Mouse (Mus musculus) large intestine, adult 2 months (tissue): ENCODE results near the gene Slc29a2. TPM values are rescaled to one million over a fixed set of nuclear protein-coding genes. Genes with fewer than 3 reads are reported as not detected.

ENCODE experiments used
- DNase-seq: peaks from one replicate; pipeline ENCODE4 v3.0.0-alpha.2; 2012; ENCODE audit warnings: low read depth, low spot score
- WGBS: fragments of 180-500 bp; shearing (Covaris S2); methylation state at CpG from one replicate; pipeline ENCODE4 v1.1.7; 2018; 5-methylcytosine and 5-hydroxymethylcytosine counted together
- polyA plus RNA-seq: library from polyadenylated mRNA; depleted of rRNA; stranded (reverse); fragments of >200 nt; gene quantifications from 2 replicates; pipeline ENCODE4 v1.2.3, GENCODE M21; 2012

Gene Slc29a2
- polyA plus RNA-seq, 1 experiment: 3.6 TPM

GRCm38 (mm10) chr19:5021416-5021815, 2.2 kb upstream of the Slc29a2 start:
- DNase-seq: no peak

GRCm38 (mm10) chr19:5026111-5026510, 2.5 kb downstream of the Slc29a2 start:
- no peak for DNase-seq
- WGBS: 91% methylated on average over 8 of the region's 8 CpGs

More at GRCm38 (mm10) chr19:5021416-5021815, 2.2 kb upstream of the Slc29a2 start:
- 82% methylated on average over 2 of the region's 2 CpGs for WGBS

GRCm38 (mm10) chr19:5032686-5033085, 9.0 kb downstream of the Slc29a2 start:
- DNase-seq: no peak
- WGBS: 83% methylated on average over 3 of the region's 3 CpGs

DNA sequence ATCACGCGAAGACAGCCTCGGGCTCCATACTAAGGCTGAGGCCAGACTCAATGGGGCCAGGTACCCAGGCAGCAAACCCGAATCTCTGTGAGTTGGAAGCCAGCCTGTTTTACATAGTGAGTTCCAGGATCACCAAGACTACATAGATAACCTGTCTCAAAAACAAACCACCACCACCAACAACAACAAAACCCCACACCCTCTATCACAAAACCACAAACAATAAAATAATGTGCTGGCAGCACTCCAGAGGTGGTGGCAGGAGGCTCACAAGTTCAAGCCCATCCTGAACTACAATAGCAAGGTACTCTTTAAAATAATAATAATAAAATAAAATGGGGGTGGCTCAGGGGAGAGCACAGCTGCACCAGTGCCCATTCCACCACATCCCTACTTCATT, 12.9 kb downstream of the Slc29a2 start:
- WGBS: 80% methylated on average over 4 of the region's 4 CpGs
- no peak for DNase-seq

DNA sequence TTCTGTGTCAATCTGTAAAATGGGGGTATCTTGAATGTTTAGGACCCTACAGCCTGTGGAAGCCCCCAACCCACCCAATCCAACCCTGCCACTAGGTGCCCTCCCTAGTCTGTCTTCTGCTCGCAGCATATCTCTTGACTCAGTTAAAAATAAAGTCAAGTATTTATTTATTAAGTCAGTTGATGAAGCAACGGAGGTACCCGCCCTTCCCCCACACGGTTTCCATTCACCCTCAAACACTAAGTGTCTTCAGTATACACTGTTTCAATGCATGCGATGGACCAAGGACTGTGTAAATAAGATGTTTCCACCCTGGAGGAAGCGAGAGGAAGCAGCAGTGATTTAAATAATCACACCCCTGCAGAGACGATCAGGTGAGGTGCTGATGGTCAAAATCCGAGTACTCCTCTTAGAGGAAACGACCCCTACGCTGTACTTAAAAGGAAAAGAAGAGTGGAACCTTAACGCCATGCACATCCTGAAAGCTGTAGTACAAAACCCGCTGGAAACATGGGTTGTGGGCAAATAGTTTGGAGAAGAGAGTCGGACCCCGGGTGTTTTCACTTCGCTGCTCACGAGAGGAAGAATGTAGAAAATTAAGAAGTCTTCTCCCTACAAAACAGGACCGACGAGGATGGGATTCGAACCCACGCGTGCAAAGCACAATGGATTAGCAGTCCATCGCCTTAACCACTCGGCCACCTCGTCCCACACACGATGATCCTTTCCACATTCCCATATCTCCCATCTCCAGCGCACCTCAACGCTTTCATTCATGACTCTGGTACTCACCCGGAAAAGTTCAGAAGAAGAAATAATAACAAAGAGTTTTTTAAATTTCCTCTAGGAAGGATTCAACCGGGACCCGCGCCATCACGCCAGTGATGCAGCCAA, 14.3 kb downstream of the Slc29a2 start:
- no peak for DNase-seq
- 4% methylated on average over 32 of the region's 32 CpGs for WGBS

DNA sequence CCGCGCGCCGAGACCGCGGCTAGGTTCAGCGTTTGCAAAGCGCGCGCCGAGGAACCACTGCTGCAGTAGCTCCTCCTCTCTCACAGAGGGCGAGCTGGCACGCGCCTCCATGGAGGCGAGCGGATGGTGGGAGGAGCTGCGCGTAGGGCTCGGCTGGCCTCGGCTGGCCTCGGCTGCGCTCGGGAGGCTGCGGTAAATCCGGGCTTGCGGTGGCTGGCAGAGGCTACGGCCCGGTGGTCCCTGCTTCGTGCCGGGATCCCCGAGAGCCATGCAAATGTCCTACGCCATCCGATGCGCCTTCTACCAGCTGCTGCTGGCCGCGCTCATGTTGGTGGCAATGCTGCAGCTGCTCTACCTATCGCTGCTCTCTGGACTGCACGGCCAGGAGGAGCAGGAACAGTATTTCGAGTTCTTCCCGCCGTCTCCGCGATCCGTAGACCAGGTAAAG, 15.1 kb downstream of the Slc29a2 start, which contains the start of the genes B4gat1 and AC124502.3:
Gene B4gat1 (plus strand): TSS at position 118 of the 448 bp plus-strand sequence.
Gene AC124502.3 (plus strand): TSS at position 183 of the 448 bp plus-strand sequence.
- no peak for DNase-seq
- WGBS: 0% methylated on average over 44 of the region's 44 CpGs

DNA sequence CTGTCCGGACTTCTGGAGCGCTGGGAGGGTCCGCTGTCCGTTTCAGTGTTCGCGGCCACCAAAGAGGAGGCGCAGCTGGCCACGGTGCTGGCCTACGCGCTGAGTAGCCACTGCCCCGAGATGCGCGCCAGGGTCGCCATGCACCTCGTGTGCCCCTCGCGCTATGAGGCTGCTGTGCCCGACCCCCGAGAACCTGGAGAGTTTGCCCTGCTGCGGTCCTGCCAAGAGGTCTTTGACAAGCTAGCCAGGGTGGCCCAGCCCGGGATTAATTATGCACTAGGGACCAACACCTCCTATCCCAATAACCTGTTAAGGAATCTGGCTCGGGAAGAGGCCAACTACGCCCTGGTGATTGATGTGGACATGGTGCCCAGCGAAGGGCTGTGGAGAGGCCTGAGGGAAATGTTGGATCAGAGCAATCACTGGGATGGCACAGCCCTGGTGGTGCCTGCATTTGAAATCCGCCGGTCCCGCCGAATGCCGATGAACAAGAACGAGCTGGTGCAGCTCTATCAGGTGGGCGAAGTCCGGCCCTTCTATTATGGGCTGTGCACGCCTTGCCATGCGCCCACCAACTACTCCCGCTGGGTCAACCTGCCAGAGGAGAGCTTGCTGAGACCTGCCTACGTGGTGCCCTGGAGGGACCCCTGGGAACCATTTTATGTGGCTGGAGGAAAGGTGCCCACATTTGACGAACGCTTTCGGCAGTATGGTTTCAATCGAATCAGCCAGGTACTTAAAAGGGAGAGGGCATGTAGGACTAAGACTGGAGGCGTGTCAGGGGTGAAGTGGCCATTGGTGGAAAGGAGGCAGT, 15.8 kb downstream of the Slc29a2 start:
- no peak for DNase-seq
- WGBS: 7% methylated on average over 41 of the region's 41 CpGs

- DNase-seq: no peak
- 2% methylated on average over 40 of the region's 40 CpGs for WGBS
These were observed 17.3 kb downstream of the Slc29a2 start, which contains the start of gene Brms1 for GRCm38 (mm10) chr19:5040862-5041523. TSS of gene Brms1 (plus strand) at chr19:5041354.

DNA sequence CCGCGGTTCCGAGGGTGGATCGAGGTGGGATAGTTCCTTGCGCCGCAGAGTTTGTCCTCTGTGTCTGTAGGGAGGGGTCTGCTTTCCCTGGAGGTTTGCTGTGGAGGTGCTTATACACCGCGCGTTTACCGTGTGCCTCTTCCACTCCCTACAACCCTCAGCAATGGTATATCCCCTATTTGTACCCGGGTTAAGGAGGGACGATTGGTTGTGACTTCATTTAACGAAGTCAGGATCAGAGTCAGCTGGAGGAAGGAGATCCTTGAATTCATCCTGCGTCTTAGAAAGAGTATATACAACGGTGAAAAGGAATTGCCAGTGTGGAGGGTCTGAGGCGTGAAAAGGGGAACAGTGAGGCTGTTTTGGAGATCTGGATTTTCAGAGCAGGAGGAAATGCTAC, 17.9 kb downstream of the Slc29a2 start:
- no peak for DNase-seq
- WGBS: under 1% methylated on average over 16 of the region's 16 CpGs

DNA sequence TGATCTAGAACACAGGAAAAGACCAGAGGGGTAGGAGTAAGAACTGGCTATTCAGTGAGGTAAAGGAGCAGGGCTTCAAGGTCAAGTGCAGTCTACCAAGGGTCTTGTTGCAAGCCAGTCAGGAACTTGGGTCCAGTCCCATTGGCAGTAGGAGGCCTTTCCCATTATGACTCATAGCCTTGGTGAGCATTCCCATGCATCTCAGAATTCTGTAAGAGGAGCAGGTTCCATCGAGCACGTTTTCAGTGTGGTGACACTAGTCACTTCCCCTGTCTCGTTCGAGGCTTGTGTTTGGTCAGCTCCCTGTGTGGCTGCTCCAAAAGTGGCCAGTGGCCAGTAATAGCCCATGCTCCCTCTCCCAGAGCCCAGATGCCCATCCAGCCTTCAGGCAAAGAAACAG, 21.9 kb downstream of the Slc29a2 start:
- 67% methylated on average over 4 of the region's 4 CpGs for WGBS
- DNase-seq: no peak

DNA sequence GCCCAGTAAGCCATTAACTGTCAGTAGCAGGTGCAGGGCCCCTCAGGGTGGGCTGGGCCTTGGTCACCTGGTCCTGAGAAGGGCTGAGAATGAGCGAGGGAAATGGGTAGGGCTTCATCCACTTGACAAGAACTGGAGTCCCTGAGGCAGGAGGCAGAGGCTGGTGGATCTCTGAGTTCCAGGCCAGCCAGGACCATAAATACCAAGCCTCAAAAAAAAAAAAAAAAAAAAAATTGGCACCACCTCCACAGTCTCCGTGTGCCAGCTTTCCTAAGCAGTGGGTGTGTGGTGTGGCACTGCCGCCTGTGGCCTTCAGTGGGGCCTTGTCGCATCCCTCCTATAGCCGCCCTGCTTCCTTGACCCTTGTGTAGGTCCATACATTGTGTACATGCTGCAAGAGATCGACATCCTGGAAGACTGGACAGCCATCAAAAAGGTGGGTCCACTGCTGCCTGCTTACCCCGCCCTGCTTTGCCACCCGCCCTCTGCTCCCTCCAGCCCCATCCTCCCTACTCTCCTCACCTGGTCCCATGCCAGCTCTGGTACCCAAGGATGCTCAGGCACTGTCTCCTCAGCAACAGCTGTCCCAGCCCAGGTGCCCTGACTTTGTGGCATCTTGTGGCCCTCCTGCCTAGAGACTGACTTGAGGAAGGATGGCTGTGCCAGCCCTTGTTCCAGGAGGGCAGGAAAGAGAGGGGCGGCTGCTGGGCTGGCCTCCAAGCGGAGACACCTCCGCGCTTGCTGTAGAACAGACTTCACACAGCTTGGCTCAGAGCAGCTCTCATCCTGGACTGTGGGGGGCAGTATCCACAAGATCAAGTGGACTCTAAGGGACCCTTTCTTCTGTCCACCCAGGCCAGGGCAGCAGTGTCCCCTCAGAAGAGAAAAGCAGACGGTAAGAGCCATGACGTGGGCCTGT, 24.7 kb downstream of the Slc29a2 start:
- 73% methylated on average over 14 of the region's 14 CpGs for WGBS
- DNase-seq: no peak

GRCm38 (mm10) chr19:5049325-5049724, 25.7 kb downstream of the Slc29a2 start:
- DNase-seq: no peak
- 91% methylated on average over 6 of the region's 6 CpGs for WGBS

DNA sequence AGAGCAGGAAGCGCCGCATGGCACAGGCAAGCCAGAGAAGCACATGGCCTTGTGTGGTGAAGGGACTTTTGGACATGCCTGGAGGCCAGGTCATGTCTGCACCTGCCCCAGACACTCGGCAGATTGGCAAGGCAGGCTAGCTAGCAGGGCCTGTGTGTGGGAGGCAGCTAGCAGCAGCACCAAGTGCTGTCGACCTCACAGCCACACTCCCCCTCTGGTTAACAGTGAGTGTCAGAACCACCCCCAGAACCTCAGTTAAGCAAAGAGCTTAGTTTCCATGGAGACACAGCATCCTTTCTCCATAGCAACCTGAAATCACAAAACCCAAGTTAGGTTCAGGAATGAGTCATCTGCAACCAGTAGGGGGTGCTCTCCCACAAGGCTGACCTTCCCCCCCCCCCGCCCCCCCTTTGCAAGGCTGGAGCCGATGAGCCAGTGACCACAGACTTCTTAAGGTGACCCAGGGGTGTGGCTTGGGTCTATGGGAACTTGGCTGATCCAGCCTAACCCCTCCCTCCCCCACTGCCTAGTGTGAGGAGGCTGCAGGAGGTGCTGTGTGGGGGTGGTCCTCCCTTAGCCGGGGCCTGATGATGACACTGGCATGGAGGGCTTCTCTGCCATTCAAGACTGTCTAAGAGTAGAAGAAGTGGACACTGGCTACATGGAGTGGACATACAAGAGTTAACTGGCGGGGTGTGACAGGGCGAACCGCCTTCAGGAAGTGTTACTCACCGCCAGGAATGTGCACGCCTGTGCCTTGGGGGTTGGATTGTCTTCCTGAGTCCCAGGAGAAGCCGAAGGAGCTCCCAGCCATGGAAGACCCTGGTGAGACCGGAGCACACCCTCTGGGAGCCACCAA, 26.6 kb downstream of the Slc29a2 start, which contains the start of gene Rin1:
Gene Rin1 (plus strand): TSS at position 435 of the 859 bp plus-strand sequence.
- no peak for DNase-seq
- WGBS: 16% methylated on average over 14 of the region's 14 CpGs

DNA sequence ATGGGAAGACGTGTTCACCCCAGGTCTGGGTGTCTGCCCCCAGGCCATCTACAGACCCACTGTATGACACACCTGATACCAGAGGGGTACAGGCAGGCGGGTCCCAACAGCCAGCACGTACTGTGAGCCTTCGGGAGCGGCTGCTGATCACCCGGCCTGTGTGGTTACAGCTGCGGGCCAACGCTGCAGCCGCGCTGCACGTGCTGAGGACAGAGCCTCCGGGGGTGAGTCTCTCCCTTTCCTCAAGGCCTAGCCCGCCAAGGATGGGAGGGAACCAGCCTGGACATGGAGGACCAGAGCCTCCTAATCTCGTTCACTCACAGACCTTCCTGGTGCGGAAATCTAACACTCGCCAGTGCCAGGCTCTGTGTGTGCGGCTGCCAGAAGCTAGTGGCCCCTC, 27.4 kb downstream of the Slc29a2 start:
- no peak for DNase-seq
- WGBS: 6% methylated on average over 17 of the region's 17 CpGs

DNA sequence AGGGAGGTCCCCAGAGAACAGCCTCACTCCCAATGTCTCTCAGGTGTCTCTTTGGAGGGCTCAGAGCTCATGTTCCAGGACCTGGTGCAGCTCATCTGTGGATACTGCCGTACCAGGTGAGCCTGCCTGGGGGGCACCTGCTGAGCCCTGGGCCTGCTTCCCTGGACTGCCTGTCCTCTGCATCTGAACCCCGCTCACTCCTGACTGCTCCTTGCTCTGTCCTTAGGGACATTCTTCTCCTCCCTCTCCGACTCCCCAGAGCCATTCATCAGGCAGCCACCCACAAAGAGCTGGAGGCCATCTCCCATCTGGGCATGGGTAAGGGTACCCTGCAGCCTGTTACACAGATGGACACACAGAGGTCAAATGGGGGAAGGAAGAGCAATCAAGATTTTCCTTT, 27.9 kb downstream of the Slc29a2 start:
- 71% methylated on average over 3 of the region's 3 CpGs for WGBS
- no peak for DNase-seq

DNA sequence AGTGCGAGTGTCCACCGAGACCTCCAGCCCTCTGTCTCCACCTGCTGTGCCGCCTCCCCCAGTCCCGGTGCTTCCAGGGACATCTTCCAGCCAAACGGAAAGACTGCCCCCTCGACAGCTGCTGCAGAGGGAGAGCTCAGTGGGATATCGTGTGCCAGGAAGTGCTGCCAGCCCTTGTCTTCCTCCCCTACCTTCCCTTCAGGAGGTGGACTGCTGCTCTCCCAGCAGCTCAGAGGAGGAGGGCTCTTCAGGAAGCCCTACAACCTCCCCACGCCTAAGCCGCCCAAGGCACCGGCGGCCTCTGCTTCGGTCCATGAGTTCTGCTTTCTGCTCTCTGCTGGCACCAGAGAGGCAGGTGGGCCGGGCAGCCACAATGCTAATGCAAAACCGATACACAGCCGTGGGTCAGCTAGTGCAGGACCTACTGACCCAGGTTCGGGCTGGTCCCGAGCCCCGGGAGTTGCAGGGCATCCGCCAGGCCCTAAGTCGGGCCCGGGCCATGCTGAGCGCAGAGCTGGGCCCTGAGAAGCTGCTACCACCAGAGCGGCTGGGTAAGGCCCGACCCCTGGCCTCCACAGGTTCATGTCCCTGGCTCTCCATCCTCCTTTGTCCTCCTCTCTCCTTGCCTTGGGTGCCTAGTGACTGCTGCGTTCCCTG, 28.6 kb downstream of the Slc29a2 start:
- WGBS: 76% methylated on average over 25 of the region's 25 CpGs
- no peak for DNase-seq

DNA sequence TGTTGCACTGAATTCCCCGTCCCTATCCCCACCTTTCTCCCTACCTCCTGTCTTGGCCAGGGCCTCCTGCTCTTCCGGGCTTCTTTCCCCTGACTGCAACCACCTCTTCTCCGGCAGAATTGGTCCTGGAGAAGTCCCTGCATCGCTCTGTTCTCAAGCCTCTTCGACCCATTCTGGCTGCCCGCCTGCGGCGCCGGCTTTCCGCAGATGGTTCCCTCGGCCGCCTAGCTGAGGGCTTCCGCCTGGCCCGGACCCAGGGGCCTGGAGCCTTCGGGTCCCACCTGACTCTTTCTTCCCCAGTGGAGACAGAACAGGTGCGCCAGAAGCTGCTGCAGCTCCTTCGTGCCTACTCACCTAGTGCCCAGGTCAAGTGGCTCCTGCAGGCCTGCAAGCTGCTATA, 29.2 kb downstream of the Slc29a2 start:
- DNase-seq: no peak
- 89% methylated on average over 17 of the region's 17 CpGs for WGBS
